Mouse (Mus musculus) myocyte (in vitro differentiated cells): ENCODE data around the gene Gpr27.

Experiments
- MAX ChIP-seq: IDR thresholded peaks from one replicate; pipeline ENCODE4 v1.6.1; 2011; ENCODE audit warnings: low read depth, mild to moderate bottlenecking, control low read depth
- MYOD1 ChIP-seq, 3 experiments: IDR thresholded peaks; one replicate each; pipeline ENCODE4 v1.6.1; 2011; ENCODE audit warnings: control low read depth in 2 of 3, low read depth in 2 of 3, mild to moderate bottlenecking in 2 of 3, moderate library complexity in 1 of 3; ENCODE audit not compliant: insufficient read length in 2 of 3, control insufficient read depth in 1 of 3
- POLR2A ChIP-seq: IDR thresholded peaks from one replicate; pipeline ENCODE4 v1.6.1; 2011; ENCODE audit warnings: low read depth, mild to moderate bottlenecking, control low read depth, moderate library complexity; ENCODE audit not compliant: insufficient read length
- SRF ChIP-seq: IDR thresholded peaks from one replicate; pipeline ENCODE4 v1.6.1; 2011; ENCODE audit warnings: low read depth; ENCODE audit not compliant: control insufficient read depth, insufficient read length
- TCF3 ChIP-seq: IDR thresholded peaks from one replicate; pipeline ENCODE4 v1.6.1; 2011; ENCODE audit warnings: low read depth, control low read depth; ENCODE audit not compliant: insufficient read length

- no peak for TF ChIP-seq POLR2A
- TF ChIP-seq TCF3: no peak
- TF ChIP-seq MAX: no peak
- TF ChIP-seq MYOD1 (IDR thresholded peaks at IDR 0.05; ENCODE audit: control insufficient read depth in 1 of 3, insufficient read length in 2 of 3, low read depth in 2 of 3): no peak
- no peak for TF ChIP-seq SRF
Observed at GRCm38 (mm10) chr6:99692206-99692915, at the start of gene Gpr27.
